Mouse (Mus musculus) kidney, adult 18-20 months (tissue): ENCODE measurements at regions not wholly inside any gene's neighbourhood (a gene's known extent, or its start where the extent isn't known, plus 50 kb on each side); places are given as distances from the start of the nearest gene placed in this dataset.

Source experiments
- DNase-seq: peaks from one replicate; pipeline ENCODE4 v3.0.0; 2021

DNA sequence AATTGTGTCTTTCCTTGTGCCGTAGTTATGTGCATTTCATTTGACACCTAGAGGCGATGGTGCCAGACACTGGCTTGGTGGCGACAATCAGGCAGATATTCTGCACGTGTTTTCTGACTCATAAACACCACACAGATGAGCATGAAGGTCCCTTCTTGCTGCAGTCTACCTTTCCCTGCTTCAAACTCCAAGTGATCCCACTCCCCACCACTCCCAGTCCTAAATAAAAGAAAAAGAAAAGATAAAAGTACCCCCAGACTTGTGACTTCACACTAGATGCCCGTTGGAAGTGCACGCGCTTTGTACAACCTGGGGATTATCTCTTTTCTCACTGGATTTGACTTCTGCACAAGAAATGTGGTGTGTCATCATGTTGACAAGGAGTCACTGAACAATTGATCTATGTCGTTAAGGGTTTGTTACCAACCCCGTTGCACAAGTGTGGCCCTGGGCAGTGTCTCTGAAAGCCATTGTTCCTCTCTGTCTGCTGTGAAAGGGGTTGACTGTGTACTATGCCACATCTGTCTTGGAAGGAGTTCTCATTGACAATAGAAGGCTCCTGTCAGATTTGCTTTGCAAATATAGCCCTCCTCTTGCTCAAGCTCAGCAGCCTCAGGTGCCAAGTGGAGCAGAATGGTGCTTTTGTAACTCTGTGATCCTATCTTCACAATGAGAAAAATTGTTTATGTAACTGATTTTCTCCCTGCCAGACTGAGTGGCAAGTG lies 140.1 kb downstream of the Ppp4r2 start:
- DNase-seq = no peak

DNA sequence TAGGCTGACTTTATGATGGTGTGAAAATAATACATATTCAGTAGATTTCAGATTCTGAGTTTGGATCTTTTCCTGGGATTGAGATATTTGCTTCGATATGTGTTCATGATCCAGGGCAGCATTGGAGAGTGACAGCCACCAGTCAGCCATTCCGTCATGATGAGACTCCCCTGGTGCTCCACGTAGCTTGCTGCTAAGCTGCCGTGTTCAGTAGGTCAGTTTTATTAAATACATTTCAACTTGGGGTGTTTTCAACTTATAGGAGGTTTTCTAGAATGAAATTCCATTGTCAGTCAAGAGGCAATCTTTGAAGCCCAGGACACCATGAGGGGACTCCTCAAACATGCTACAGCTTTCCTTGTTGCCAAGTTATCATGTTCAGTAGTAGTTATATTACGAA lies 141.3 kb downstream of the Ppp4r2 start:
- no peak for DNase-seq

DNA sequence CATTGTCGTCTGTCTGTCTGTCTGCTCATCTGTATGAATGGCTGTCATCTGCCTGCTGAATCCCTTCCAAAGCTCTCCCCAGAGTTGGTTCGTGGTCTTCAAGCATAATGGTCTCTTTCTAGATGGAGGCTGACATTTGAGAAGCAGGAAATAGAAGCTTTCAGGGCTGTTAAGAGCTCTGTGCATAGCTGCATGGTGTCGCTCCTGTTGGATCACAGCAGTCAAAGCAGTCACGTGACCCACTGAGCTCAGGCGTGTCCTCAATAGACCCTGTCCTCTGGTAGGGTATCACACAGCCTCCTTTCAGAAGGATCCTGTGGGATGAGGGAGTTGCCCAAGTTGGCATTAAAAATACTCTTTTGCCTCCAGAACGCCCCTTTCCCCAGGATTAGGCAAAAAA lies 142.4 kb downstream of the Ppp4r2 start:
- no peak for DNase-seq

DNA sequence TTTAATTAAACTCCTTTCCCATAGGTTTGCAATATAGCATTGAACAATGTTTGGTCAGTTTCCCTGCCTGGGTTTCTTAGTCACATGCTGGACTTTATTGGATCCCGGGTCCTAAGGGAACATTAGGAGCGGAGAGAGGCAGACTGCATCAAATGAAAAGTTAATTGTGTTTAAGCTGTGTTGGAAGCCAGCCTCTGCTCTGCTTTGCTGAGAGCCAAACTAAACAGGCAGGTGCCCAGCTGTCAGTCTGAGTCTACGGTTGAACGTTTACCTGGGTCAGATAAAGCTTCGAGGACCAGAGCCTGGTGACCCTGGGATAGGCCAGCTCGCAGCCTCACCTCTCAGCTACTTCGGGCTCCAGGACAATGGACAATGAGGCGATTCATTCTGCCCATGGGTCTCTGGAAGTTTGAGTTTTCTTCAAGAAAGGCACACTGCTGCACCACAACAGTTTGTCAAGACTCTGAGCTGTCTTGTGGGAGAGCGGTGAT lies 143.8 kb downstream of the Ppp4r2 start:
- no peak for DNase-seq

DNA sequence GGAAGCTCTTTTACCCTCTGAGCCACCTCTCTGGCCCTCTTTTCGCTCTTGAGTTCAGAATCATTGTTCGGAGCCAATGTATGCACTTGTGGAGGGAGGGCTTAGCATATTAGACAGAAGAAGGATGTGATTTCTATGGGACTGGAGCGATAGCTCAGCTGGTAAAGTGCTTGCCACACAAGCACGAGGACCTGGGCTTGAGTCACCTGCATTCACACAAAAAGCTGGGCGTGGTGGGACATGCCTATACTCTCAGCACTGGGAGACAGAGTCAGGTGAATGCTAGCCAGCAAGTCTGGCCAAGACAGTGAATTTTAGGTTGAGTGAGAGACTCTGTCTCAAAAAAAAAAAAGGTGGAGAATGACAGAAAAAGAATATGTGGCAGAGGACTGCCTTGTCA lies 144.7 kb downstream of the Ppp4r2 start:
- no peak for DNase-seq

DNA sequence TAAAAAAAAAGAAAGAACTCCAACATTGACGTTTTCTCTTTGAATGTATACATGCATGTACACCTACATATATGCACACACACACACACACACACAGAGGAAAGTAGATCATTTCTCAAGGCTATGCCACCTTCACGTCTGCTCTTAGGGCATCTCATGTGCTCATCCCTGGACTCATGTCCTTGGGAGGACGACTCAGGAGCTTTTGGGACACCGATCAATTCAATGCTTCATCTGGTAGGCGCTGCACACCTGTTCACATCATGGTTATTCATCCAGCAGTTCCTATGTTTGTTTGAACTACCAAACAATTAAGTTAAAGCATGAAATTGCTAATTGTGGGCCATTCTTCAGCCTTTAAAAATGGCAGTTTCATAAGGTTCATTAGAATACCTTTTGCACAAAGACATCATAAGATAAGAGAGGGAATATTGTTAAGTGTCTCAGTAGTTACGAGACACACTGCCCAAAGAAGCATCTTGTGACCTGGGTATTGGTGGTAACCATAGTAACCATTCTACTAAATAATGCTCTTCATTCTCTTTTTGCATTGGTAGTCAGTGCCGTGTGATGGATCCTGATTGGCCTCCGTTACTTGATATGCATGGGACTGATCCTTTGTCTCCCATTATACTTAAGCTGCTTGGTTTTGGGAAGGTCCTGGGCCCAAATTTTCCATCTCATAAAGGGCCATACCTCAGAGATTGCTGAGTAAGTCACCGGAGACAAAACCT lies 145.5 kb downstream of the Ppp4r2 start:
- no peak for DNase-seq

DNA sequence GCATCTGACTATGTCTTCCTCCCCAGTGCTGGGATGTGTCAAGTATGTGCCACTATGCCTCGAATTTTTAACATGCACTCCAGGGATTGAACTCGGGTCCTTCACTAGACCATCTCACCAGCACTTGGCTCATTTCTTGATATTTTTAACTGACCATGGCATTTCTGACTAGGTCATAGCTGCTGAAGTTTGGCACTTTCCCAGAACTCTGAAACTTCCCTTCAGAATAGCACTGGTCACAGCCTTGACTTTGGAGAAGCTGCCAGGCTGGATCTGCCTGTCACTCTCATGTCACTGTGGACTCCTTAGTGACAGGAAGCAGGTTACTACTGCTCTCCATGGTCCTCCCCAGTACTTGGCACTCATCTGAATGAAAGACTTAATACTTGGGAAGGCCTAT lies 146.7 kb downstream of the Ppp4r2 start:
- no peak for DNase-seq

DNA sequence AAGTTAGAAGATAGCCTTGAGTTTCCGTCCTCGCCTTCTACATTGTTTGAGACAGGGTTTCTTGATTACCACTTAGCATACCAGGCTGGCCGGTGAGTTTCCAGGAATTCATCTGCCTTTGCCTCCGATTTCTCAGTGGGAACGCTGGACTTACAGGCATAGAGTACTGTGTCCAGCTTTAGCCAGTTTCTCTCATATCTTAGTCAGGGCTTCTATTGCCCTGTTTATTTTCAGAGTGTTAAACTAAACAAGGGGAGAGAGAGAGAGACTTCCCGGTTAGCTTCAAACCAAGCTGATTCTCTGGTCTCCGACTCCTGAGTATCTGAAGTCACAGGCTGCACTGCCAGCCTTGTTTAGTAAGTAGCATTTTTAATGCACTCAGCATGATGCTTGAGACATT lies 151.4 kb downstream of the Ppp4r2 start:
- DNase-seq = no peak

DNA sequence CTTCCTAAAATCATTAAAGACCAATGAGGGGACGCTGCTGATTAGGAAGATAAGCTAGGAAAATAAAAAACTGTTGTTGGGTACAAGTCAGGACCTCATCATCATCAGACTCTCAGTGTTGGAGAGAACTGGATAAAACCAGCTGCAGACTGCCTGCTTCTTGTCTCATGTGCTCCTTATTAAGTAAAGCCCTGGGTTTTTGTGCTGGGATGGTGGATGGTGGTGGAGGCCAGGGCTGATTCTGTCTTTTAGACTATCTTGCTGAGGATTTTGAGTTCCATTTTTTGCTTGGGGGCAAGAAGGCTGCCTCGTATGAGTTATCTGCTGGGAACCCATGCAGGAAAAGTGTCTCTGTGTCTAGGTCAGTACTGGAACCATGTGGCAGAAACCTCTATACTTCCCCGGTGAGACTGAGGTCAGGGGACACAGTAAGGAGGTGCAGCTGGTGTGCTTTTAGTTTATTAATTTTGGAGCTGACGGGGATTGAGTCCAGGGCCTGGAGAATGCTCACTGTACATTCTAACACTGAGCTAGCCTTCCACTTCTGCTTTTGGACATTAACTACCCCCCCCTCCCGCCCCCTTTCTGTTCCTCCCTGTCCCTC lies 152.0 kb downstream of the Ppp4r2 start:
- no peak for DNase-seq

DNA sequence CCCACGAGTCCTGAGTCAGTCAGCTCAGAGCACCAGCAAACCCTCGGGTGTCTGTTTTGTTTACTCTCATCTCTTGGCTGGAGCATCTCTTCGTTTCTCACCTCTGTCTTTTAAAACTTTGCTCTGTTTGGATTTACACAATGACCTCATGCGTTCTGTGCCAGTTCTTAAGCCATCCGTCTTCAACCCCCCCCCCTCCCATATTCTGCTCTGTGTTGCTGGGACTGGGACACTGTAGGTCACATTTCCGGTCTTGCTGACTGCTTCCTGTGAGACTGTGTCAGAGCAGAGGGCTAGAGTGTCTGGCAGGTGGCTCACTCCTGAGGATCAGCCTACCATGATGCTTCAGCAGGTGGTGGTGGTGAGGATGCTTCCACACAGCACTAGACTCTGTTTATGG lies 155.1 kb downstream of the Ppp4r2 start:
- DNase-seq = no peak

DNA sequence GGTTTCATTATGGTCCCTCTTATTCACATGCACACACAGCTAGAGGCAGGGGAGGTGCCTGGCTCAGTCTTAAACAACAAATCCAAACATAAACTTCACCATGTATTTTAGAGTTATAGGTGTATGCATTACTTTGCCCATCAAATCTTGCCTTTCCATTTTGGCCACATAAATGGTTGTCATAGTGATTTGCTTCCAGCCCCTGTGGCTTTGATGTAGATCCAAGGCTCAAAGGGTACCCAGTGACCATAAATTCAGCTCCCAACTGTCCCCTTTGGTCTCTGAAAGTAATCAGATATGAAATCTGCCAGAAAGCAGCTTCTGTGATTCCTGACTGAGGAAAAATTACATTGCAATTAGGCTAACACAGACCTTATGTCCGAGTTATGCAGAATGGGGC lies 160.0 kb downstream of the Ppp4r2 start:
- DNase-seq = no peak

DNA sequence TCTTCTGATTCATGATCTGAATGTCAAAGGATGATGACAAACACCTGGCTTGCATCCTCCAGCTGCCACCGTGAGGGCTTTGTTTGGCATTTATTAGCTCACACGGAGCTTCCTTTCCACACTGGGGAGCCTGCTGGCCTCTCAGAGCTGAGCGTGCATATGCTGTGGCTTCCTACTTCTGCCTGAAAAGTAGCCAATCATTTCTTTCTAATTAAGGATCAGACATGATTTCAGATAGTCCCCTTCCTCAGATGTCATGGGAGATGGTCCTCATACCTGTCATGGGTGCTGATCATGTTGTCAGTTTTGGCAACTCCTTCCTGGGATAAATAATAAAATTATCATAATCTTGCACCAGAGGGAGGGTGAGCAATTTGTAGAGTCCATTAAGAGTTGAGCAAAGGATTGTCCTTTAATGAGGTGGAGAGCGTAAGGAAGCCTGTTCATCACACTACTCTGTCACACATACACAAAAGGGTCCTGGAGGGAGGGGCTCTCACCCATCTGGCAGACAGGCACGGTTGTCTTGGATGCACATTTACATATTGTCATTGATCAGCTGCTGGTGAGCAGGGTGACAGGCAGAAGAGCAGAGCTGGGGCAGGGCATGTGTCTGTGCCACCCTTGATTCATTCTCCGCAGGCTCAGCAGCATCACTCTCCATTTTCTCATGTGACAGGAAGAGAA lies 162.6 kb downstream of the Ppp4r2 start:
- DNase-seq = no peak

DNA sequence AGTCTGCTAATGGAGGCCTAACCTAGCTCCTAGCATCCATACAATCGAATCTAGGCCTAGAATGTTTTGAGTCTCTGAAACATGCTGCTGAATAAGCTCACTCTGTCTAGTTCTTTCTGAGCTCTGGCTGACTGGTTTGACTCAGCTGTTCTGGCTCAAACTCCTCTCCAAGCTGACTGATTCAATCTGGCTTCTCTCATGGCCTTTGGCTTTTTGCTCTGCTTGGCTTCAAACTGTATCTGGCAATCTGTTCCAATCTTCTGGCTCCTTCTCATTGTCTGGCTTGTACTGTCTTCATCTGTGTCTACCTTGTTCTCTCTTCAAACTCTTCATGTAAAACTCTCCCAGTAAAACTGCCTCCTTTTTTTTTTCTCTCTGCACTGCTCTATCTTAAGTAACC lies 164.9 kb downstream of the Ppp4r2 start:
- DNase-seq = no peak

DNA sequence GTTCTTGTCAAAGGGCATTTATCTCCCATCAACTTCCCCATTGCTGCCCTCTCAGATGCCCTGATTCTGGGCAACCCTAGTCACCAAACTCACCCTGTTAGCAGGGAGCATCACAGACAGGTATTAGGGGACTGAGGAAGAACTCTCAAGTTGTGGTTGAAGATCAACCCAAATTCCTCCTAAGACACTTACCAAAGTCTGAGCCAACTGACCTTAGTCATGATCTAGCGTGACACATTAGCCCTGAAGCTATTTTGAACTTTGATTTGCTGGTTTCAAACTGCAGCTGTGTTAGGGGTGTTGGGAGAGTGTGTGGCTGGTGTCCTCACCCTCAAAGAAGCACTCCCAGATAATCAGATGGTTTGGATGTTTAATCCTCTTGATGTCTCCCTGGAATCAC lies 170.5 kb downstream of the Ppp4r2 start:
- peak; percentile 31 for DNase-seq

DNA sequence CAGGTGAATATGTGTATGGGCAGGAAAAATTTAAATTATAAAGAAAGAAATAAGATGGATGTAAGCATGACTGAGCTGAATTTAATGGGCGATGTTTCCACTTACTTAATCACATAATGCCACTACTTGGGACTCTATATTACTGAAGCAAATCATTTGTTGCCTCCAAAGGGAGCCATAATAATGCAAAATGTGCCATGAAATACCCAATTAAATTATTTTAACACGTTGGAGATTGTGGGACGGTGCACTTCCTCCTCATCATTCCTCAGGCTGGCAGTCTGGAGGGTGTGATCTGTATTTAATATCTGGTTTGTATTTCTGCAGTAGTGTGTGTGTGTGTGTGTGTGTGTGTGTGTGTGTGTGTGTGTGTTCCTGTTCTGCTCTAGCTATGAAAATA lies 188.2 kb downstream of the Ppp4r2 start:
- DNase-seq = no peak

DNA sequence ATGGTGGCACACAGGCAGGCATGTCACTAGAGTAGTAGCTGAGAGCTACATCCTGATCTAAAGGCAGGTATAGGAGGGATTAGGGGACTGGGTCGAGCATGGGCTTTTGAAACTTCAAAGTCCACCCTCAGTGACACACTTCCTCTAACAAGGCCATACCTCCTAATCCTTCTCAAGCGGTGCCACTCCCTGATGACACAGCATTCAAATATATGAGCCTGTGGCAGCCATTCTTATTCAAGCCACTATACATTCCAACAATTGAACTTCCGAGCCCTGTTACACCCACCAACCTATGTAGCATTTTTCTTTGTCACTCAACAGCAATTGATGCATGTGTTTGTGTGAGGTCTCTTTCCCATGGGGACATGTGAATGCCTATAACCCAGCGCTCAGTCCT lies 192.4 kb downstream of the Ppp4r2 start:
- no peak for DNase-seq

DNA sequence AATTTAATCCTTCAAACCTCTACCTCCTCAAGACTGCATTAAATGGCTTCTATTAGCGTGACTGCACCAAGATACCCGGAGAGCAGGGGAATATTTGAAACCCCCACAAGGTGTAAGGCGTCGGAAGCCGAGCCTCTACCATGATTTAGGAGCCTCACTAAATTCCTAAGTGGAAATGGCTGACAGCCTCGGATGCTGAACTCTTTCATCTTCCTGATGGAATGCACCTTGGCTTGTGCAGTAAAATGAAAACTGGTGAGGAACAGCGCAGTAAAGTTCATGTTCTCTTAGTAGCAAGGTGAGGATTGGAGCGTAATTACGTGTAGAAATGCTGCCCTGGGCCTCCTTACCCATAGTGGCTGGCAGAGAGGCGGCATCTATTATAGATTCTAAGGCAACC lies 194.0 kb downstream of the Ppp4r2 start:
- DNase-seq = no peak

DNA sequence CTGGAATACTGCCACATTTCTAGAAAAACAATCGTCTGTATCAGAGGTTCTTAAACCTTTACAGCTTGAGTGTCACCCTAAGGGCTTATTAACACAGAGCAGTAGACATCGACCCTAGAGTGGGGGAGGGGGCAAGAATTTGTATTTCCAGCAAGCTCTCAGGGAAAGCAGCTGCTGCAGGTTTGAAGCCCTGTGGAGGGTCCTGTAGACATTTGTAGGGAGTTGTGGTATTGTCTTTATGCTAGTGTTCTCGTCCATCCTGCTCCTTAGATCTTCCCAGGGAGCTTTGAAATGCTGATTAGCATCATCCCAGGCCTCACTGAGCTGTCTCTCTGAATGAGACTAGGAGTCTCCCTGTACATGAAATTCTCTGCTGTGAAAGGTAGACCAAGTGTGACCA lies 196.0 kb downstream of the Ppp4r2 start:
- DNase-seq = no peak

DNA sequence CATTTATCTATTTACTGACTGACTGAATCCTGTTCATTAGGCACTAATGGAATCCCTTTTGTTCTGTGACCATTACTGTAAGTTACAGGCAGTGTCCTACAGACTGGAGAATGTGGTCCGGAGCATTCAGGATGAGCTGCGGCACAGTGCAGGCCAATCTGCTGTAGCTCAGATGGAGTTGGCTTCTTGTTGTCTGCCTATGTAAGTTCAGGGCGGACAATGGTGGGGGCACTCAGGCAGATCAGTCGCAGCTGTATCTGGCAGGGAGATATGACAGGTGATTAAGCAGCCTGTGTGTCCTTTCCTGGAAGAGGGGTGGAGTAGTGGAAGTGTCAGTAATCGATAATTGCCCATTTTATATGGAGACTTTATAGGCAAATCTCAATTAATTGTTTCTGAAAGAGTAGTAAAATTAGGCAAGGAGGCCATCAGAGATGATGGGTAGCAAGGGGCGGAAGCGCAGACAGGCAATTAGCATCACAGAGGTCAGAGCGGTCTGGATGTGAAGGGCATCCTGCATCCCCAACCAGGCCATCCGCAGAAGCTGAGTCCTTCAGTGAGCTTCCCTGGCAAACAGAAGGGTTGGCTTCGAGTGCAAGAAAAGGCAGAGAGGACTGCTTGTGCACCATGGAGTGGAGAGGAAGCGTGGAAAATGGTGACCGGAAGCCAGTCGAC lies 197.2 kb downstream of the Ppp4r2 start:
- DNase-seq = no peak

DNA sequence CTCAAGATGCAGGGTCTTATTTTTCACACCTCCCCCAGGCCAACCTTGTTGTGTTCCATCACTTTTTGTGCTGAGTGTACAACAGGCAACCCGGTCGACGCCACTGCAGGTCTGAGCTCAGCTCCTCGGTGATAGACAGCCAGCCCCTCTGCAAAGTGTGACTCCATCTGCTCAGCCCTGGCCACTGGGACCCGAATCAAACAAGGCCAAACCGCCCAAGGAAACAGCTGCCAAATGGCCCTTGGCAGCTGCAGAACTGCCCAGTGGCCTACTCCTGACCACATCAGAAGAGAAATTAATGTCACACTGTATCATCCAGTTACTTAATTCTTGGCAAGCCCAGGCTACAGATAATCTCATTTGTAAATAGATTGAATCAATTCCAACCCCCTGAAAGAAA lies 213.3 kb downstream of the Ppp4r2 start:
- no peak for DNase-seq

DNA sequence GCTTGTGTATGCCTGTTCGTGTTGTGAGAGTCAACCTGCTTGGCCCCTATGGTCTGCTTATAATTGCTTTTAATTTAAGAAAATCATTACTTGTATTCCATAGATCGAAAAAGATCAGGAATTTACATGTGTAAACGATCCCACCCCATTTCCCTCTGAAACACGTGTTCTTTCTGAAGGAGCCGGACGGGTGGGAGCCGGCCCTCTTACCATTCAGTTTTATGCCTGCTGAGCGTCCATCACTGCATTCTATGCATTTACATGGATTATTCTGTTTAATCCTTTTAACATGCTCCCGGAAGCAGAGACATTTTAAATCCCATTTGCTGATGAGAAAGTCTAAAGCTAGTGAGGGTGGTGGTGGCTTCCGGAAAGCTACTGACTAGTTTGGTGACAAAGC lies 213.8 kb downstream of the Ppp4r2 start:
- DNase-seq = no peak

DNA sequence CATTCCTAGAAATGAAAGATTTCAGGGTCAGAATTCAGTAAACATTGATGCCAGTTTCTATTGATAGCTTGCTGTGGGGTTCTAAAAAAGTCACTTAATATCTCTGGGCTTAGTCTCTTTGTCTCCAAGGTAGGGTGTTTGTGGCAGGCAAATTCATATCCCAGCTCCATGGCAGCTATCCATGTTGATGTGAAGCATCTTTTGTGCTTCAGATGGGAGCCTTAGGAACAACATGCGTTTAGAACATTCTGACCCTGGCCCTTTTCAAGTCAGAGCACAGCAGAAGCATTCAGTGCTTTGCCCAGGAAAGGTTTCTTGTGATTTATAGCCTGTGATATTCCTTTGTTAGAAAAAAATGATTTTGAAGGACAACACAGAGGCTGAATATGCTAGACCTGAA lies 215.0 kb downstream of the Ppp4r2 start:
- no peak for DNase-seq

DNA sequence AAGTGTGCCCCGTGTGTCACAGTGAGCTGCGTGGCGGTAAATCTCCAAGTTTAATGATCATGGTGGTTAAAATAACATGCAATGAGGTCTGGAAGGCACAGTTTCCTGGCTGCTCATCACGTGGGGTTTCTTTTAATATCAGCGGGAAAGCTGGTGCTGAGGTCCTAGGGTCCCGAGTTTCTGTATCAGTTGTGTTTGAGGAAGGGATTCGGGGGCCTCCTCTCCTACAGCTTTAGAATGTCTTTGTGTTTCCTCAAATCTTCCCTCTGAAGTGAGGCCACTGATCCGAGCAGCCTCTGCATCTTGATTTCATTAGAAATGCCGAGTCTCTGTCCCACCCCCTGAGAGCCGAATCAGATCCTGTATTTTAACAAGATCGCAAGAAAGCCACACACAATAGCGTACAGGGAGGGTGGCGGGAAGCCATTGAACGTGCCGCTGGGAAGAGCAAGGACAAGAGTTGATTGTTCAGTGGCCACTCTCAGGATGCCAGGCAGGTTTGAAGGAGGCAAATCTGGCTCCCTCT lies 215.5 kb downstream of the Ppp4r2 start:
- DNase-seq = no peak
